Mouse (Mus musculus): ENCODE measurements at regions not wholly inside any gene's neighbourhood (a gene's known extent, or its start where the extent isn't known, plus 50 kb on each side); places are given as distances from the start of the nearest gene placed in this dataset.

- H3K36me3 ChIP-seq (ENCODE audit: control insufficient read depth, insufficient read depth, low read length) = no peaks in the 10 kb centered on the region
- no peak overlapping the region for H3K9ac ChIP-seq (ENCODE audit: low read length)
- 38% methylated on average over 1 of the region's 1 CpGs for WGBS
- no peak overlapping the region for H3K4me3 ChIP-seq (ENCODE audit: low read length)
- H3K27me3 ChIP-seq (ENCODE audit: control insufficient read depth, insufficient read depth, low read depth, low read length) = no peaks in the 10 kb centered on the region
- H3K27ac ChIP-seq (ENCODE audit: low read length) = no peak overlapping the region
- H3K4me1 ChIP-seq (replicated peaks; ENCODE audit: control insufficient read depth, insufficient read depth, low read length) = no peaks in the 10 kb centered on the region
- ATAC-seq (ENCODE audit: low read depth) = no peak
- H3K4me2 ChIP-seq (ENCODE audit: low read depth, low read length) = no peak overlapping the region
- no peaks in the 10 kb centered on the region for H3K9me3 ChIP-seq (ENCODE audit: control insufficient read depth, low read length)
Measured at GRCm38 (mm10) chr15:28948245-28948644, 744.7 kb downstream of the Dnah5 start.

Data from lung, embryonic 16.5 days (tissue).